ENCODE assay signal across 11 mouse cellular contexts in the genomic region with DNA sequence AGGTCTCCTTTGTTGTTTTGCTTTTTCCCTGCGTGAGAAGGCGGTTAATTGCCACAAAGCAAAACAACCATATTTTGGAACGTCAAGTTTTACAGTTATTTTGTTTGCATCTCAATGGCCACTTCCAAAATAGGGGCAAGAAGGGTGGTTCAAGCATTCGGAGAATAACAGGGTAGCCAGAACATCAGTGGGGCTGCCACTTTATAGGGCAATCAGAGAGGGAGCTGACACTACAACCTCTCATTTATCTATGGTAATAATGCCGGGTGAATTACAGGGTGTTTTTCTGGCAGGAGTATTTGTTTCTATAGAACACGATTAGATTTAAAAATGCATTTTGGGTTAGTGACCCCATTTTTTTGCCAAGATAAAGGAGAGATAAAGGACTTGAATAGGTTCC.
DNase-seq lines count a peak whose midpoint lies in the region; ATAC-seq lines count a peak whose summit lies in the region.
"Had no signal": no experiment of that assay in that cellular context is flagged by ENCODE, and none has a peak within 500 bp of the region (broad histone marks: within the 10 kb centered on the region; RNA-seq: fewer than 3 reads in every experiment).

No protein-coding gene starts in this region.

- no peak overlapping the region for H3K9ac ChIP-seq in heart, embryonic 16.5 days (ENCODE audit: low read length)
- no peak overlapping the region for H3K9ac ChIP-seq in midbrain, embryonic 14.5 days (replicated peaks; ENCODE audit: low read length)
- no peak overlapping the region for H3K9ac ChIP-seq in hindbrain, embryonic 13.5 days
- 0 out of 2 replicates have a peak overlapping the region, but pooled peaks have one; percentile 52 for H3K9ac ChIP-seq in neural tube, embryonic 13.5 days
- H3K9ac ChIP-seq: liver, embryonic 12.5 days had no signal

- 53% methylated on average over 6 of the region's 6 CpGs for WGBS in heart, embryonic 16.5 days
- 61% methylated on average over 6 of the region's 6 CpGs for WGBS in midbrain, embryonic 14.5 days
- WGBS in midbrain, embryonic 10.5 days: 84% methylated on average over 6 of the region's 6 CpGs
- 37% methylated on average over 6 of the region's 6 CpGs for WGBS in hindbrain, embryonic 13.5 days
- 14% methylated on average over 6 of the region's 6 CpGs for WGBS in neural tube, embryonic 13.5 days

- H3K9me3 ChIP-seq in heart, embryonic 16.5 days (replicated peaks; ENCODE audit: control insufficient read depth, low read length): no peaks in the 10 kb centered on the region
- no peaks in the 10 kb centered on the region for H3K9me3 ChIP-seq in midbrain, embryonic 14.5 days (ENCODE audit: control insufficient read depth, low read length)
- no peaks in the 10 kb centered on the region for H3K9me3 ChIP-seq in midbrain, embryonic 10.5 days (replicated peaks)
- no peaks in the 10 kb centered on the region for H3K9me3 ChIP-seq in hindbrain, embryonic 13.5 days
- H3K9me3 ChIP-seq in neural tube, embryonic 13.5 days: no peaks in the 10 kb centered on the region

- H3K4me1 ChIP-seq in heart, embryonic 16.5 days (ENCODE audit: control insufficient read depth, insufficient read depth, low read length): peaks cover 13% of the 10 kb centered on the region
- peaks cover 13% of the 10 kb centered on the region for H3K4me1 ChIP-seq in midbrain, embryonic 14.5 days (ENCODE audit: control insufficient read depth, insufficient read depth, low read length)
- H3K4me1 ChIP-seq in midbrain, embryonic 10.5 days: peaks cover 21% of the 10 kb centered on the region
- H3K4me1 ChIP-seq in hindbrain, embryonic 13.5 days (replicated peaks): peaks cover 32% of the 10 kb centered on the region
- peaks cover 36% of the 10 kb centered on the region for H3K4me1 ChIP-seq in neural tube, embryonic 13.5 days (replicated peaks)
- H3K4me1 ChIP-seq: liver, embryonic 12.5 days had no signal

- no peaks in the 10 kb centered on the region for H3K36me3 ChIP-seq in heart, embryonic 16.5 days (ENCODE audit: control insufficient read depth, insufficient read depth)
- H3K36me3 ChIP-seq in midbrain, embryonic 14.5 days (ENCODE audit: control insufficient read depth, insufficient read depth, low read length): no peaks in the 10 kb centered on the region
- no peaks in the 10 kb centered on the region for H3K36me3 ChIP-seq in midbrain, embryonic 10.5 days
- H3K36me3 ChIP-seq in hindbrain, embryonic 13.5 days: no peaks in the 10 kb centered on the region
- H3K36me3 ChIP-seq in neural tube, embryonic 13.5 days: no peaks in the 10 kb centered on the region
- H3K36me3 ChIP-seq: liver, embryonic 12.5 days had no signal

- H3K4me3 ChIP-seq in heart, embryonic 16.5 days (ENCODE audit: low read length): no peak overlapping the region
- H3K4me3 ChIP-seq in midbrain, embryonic 14.5 days (replicated peaks; ENCODE audit: low read depth, low read length): no peak overlapping the region
- no peak overlapping the region for H3K4me3 ChIP-seq in midbrain, embryonic 10.5 days
- no peak overlapping the region for H3K4me3 ChIP-seq in hindbrain, embryonic 13.5 days
- H3K4me3 ChIP-seq in neural tube, embryonic 13.5 days: no peak overlapping the region
- H3K4me3 ChIP-seq: liver, embryonic 12.5 days had no signal

- no peak for ATAC-seq in heart, embryonic 16.5 days (replicated peaks; ENCODE audit: extremely low read depth, insufficient read depth, low FRiP score)
- no peak for ATAC-seq in midbrain, embryonic 14.5 days (ENCODE audit: low FRiP score, low TSS enrichment)
- ATAC-seq in hindbrain, embryonic 13.5 days (ENCODE audit: low FRiP score): no peak
- no peak for ATAC-seq in neural tube, embryonic 13.5 days (ENCODE audit: low read depth)
- ATAC-seq: liver, embryonic 12.5 days had no signal

- DNase-seq in heart, postnatal 25 days (ENCODE audit: low spot score): no peak
- no peak for DNase-seq in midbrain, embryonic 14.5 days
- DNase-seq in midbrain, embryonic 10.5 days (ENCODE audit: low spot score): no peak
- no peak for DNase-seq in left cerebral cortex, adult 11 months (ENCODE audit: low spot score)
- no peak for DNase-seq in left cerebral cortex, postnatal 4 days
- DNase-seq: kidney, adult 8-10 months had no signal

- peak overlapping the region; percentile 28; the same call in 1 of the 2 replicates for H3K4me2 ChIP-seq in heart, embryonic 16.5 days (ENCODE audit: low read depth, low read length)
- no peak overlapping the region for H3K4me2 ChIP-seq in midbrain, embryonic 14.5 days (ENCODE audit: low read length)
- H3K4me2 ChIP-seq in hindbrain, embryonic 13.5 days: 0 out of 2 replicates have a peak overlapping the region, but pooled peaks have one; percentile 16
- H3K4me2 ChIP-seq in neural tube, embryonic 13.5 days: peak overlapping the region; percentile 43
- H3K4me2 ChIP-seq: liver, embryonic 12.5 days had no signal

- H3K27me3 ChIP-seq in heart, embryonic 16.5 days (ENCODE audit: control insufficient read depth, insufficient read depth, low read length): no peaks in the 10 kb centered on the region
- H3K27me3 ChIP-seq in midbrain, embryonic 14.5 days (ENCODE audit: control insufficient read depth, insufficient read depth, low read length): no peaks in the 10 kb centered on the region
- no peaks in the 10 kb centered on the region for H3K27me3 ChIP-seq in midbrain, embryonic 10.5 days (ENCODE audit: low read depth, poor library complexity, severe bottlenecking)
- H3K27me3 ChIP-seq in hindbrain, embryonic 13.5 days: no peaks in the 10 kb centered on the region
- no peaks in the 10 kb centered on the region for H3K27me3 ChIP-seq in neural tube, embryonic 13.5 days
- H3K27me3 ChIP-seq: liver, embryonic 12.5 days had no signal

- intact Hi-C loops in heart, postnatal 25 days (cut with DNase I): no loop called here
- intact Hi-C loops in left cerebral cortex, postnatal 4 days (cut with DNase I): no loop called here

- H3K27ac ChIP-seq in heart, embryonic 16.5 days (ENCODE audit: low read length): no peak overlapping the region
- H3K27ac ChIP-seq in midbrain, embryonic 14.5 days (replicated peaks; ENCODE audit: low read depth, low read length): peak overlapping the region; percentile 39
- no peak overlapping the region for H3K27ac ChIP-seq in midbrain, embryonic 10.5 days (replicated peaks)
- peak overlapping the region; percentile 72; the same call in 1 of the 2 replicates for H3K27ac ChIP-seq in hindbrain, embryonic 13.5 days
- H3K27ac ChIP-seq in neural tube, embryonic 13.5 days (replicated peaks): peak overlapping the region; percentile 61
- H3K27ac ChIP-seq: liver, embryonic 12.5 days; macrophage had no signal

Comparison
In these comparisons a context has a peak if more than half of its experiments do, and no peak if none do; other contexts are left out.
1. H3K27ac ChIP-seq: peak in midbrain, embryonic 14.5 days (single experiment), hindbrain, embryonic 13.5 days (single experiment) and neural tube, embryonic 13.5 days (single experiment); none in heart, embryonic 16.5 days (single experiment) and midbrain, embryonic 10.5 days (single experiment).